Mouse (Mus musculus): ENCODE measurements around the gene Madcam1. TPM values are rescaled to one million over a fixed set of nuclear protein-coding genes. Genes with fewer than 3 reads are reported as not detected.

The Madcam1 gene
- polyA plus RNA-seq (2015; fragmentation: Nextera tagmentation; extraction: Ambion mirVana) = 23.6 and 28.6 TPM in 2 replicates

DNA sequence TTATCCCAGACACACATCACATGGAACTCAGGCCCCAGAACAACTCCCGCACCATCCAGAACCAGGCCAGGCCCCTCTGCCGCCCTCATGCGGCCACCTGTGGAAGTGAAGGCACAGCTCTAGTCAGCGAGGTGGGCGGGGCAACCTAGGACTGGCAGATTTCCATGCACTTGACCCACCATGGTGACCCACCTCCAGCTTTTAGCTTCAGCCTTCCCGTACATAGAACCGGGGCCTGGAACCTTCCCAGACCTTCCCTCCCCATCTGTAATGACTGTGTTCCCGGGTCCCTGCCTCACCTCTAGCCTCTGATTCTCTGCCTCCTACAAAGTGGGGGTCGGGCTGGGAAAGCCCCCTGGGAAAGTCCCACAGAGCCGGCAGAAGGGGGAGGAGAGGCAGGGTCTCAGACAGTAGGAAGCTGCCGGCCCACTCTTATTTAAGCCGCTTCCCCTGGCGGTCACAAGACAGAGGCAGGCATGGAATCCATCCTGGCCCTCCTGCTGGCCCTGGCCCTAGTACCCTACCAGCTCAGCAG is at the start of gene Madcam1:
Gene Madcam1, plus strand, starts transcription at position 429 of the 535 bp plus-strand sequence.
- peak within 1 kb of the TSS; percentile 5; the same call in 1 of the 2 replicates for H3K4me2 ChIP-seq (replicated peaks)
- no peak within 1 kb of the TSS for H3K4me3 ChIP-seq (replicated peaks)
- peak; percentile 21; the same call in 1 of the 2 replicates for ATAC-seq
- no peak within 1 kb of the TSS for H3K9ac ChIP-seq
- H3K9me3 ChIP-seq = no peaks in the 10 kb centered on the region
- no peaks in the 10 kb centered on the region for H3K36me3 ChIP-seq
- no peak within 1 kb of the TSS for H3K27ac ChIP-seq
- WGBS = 12% methylated on average over 13 of the region's 13 CpGs
- peaks cover 6% of the 10 kb centered on the region; the same call in 1 of the 2 replicates for H3K4me1 ChIP-seq (replicated peaks)
- no peaks in the 10 kb centered on the region for H3K27me3 ChIP-seq (replicated peaks)

DNA sequence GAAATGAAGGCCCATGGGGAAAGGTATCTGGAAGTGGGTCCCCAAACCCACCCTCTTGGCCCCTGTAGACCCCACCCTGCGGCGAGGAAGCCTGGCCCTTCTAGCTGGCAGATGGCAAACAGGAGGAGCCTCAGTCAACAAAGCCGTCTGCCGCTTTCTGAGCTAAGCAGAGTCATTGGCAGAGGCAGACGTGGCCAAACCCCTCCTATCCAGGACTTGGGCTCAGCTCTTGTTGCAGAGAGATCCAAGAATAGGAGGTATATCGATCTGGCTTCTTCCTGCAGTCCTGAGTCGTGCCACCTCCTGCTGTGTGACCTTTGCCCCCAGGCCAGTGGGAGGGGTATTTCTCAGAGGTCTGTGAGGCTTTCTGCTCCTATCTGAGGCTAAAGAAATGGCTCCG is 48.5 kb upstream of the Madcam1 start:
- 11% methylated on average over 8 of the region's 8 CpGs for WGBS
- Histone ChIP-seq H3K27ac (no peak overlapping the region), H3K4me3 (replicated peaks) (no peak overlapping the region), H3K4me1 (replicated peaks) (peaks cover 26% of the 10 kb centered on the region), H3K36me3 (no peaks in the 10 kb centered on the region), H3K4me2 (replicated peaks) (peak overlapping the region; percentile 26; the same call in 1 of the 2 replicates), H3K27me3 (replicated peaks) (peaks cover 23% of the 10 kb centered on the region), H3K9ac (no peak overlapping the region), H3K9me3 (no peaks in the 10 kb centered on the region)
- ATAC-seq = peak; percentile 28

DNA sequence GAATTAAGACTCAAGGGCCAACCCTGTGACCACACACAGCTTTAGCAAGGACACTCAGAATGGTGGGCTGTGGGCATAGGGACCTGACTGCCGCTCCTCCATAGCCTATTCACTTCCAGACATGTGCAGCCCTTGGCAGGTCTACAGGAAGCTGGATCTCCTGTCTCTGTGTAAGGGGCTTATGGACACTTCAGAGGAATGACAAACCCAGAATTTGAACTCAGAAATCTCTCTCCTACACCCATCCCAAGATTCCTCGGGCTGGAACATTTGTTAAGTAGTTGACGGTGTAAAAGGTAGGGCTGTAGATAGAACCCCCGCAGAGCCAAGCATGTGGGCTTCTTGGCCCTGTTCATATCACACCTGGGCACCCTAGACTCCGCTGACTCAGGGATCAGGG is 48.0 kb upstream of the Madcam1 start:
- ATAC-seq = no peak
- Histone ChIP-seq H3K27me3 (replicated peaks) (peaks cover 20% of the 10 kb centered on the region), H3K9ac (no peak overlapping the region), H3K36me3 (no peaks in the 10 kb centered on the region), H3K4me3 (replicated peaks) (no peak overlapping the region), H3K4me2 (replicated peaks) (no peak overlapping the region), H3K9me3 (no peaks in the 10 kb centered on the region), H3K27ac (no peak overlapping the region), H3K4me1 (replicated peaks) (peaks cover 26% of the 10 kb centered on the region)
- 89% methylated on average over 5 of the region's 5 CpGs for WGBS

DNA sequence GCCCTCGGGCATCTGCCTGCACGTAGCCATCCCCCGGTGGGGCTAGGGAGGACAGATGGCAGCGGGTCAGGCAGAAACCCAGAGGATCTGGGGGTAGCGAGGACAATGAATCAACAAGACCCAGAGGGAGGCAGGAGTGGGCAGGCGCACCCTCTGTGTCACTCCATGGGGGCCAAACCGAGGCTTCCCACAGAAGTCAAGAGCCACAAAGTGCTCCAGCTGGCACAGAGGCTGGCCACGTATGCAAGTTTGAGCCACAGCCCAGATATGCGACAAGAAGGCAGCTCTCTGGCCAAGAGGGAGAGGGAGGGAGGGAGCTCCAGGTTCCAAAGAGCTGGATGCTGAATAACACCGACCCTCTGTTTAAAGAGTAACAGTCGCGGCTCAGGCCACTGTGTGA is 40.4 kb upstream of the Madcam1 start:
- H3K9ac ChIP-seq = no peak overlapping the region
- H3K27me3 ChIP-seq (replicated peaks) = no peaks in the 10 kb centered on the region
- no peak overlapping the region for H3K4me2 ChIP-seq (replicated peaks)
- ATAC-seq = no peak
- WGBS = 76% methylated on average over 12 of the region's 12 CpGs
- H3K9me3 ChIP-seq = no peaks in the 10 kb centered on the region
- H3K27ac ChIP-seq = no peak overlapping the region
- no peaks in the 10 kb centered on the region for H3K4me1 ChIP-seq (replicated peaks)
- H3K4me3 ChIP-seq (replicated peaks) = no peak overlapping the region
- H3K36me3 ChIP-seq = no peaks in the 10 kb centered on the region

DNA sequence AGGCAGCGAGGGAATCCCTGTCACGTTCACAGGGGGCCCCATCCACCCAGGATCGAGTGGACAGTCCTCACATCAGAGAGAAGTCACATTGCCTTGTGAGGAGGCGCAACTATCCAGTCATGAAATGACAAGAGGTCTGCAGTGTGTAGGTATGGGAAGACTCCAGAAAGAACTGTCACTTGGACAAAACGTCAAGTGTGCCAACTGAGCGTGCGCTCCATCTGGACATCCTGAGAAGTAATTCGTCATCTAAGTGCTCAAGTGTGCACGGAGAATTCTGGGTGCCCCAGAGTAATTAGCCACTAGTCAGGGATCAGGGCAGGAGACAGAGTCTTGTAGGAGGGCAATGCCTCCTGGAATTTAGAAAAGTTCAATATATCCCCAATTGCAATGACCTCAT is 39.0 kb upstream of the Madcam1 start:
- no peak overlapping the region for H3K27ac ChIP-seq
- no peak overlapping the region for H3K4me2 ChIP-seq (replicated peaks)
- H3K9ac ChIP-seq = no peak overlapping the region
- 75% methylated on average over 9 of the region's 9 CpGs for WGBS
- H3K4me1 ChIP-seq (replicated peaks) = no peaks in the 10 kb centered on the region
- no peaks in the 10 kb centered on the region for H3K9me3 ChIP-seq
- H3K36me3 ChIP-seq = no peaks in the 10 kb centered on the region
- ATAC-seq = no peak
- H3K27me3 ChIP-seq (replicated peaks) = no peaks in the 10 kb centered on the region
- H3K4me3 ChIP-seq (replicated peaks) = no peak overlapping the region

DNA sequence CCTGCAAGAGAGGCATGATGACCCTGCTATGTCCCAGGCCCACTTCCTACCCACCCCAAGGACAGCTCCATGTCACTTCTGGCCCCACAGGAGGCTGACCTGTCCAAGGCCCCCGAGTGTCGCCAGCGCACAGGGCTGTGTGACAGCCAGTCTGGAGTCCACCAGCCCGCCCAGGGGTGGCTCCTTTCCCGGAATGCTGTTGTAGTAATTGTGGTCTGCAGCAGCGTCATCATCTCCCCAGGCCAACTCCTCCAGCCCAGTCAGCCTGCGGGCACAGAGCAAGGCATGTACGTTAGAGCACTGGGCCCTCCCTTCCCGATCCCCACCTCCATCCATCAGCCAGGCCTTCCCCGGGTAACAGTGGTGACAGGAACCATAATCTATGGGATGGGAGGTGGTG is 38.2 kb upstream of the Madcam1 start:
- no peaks in the 10 kb centered on the region for H3K27me3 ChIP-seq (replicated peaks)
- H3K9ac ChIP-seq = no peak overlapping the region
- ATAC-seq = no peak
- WGBS = 82% methylated on average over 10 of the region's 10 CpGs
- no peaks in the 10 kb centered on the region for H3K4me1 ChIP-seq (replicated peaks)
- H3K4me2 ChIP-seq (replicated peaks) = no peak overlapping the region
- no peaks in the 10 kb centered on the region for H3K36me3 ChIP-seq
- H3K9me3 ChIP-seq = no peaks in the 10 kb centered on the region
- H3K4me3 ChIP-seq (replicated peaks) = no peak overlapping the region
- H3K27ac ChIP-seq = no peak overlapping the region

DNA sequence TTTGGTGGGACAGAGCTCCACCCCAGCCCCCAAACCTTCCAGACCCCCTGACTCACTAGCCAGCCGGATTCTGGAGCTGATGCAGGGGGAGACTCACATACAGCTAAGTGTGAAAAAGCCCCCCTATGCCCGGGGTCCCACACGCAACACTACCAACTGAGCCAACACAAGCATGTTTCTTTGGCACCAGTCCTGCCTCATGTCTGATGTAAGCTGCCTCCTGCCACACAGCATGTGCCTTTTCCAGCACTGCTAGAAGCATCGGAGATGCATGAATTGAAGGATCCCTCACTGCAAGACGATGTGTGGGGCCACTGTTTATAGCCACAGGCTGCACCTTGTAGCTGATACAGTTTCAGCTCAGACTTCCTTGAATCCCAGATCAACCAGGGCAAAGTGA is 36.0 kb upstream of the Madcam1 start:
- H3K9me3 ChIP-seq = no peaks in the 10 kb centered on the region
- no peaks in the 10 kb centered on the region for H3K27me3 ChIP-seq (replicated peaks)
- H3K4me3 ChIP-seq (replicated peaks) = no peak overlapping the region
- no peak for ATAC-seq
- WGBS = 81% methylated on average over 5 of the region's 5 CpGs
- no peak overlapping the region for H3K4me2 ChIP-seq (replicated peaks)
- no peaks in the 10 kb centered on the region for H3K4me1 ChIP-seq (replicated peaks)
- no peaks in the 10 kb centered on the region for H3K36me3 ChIP-seq
- no peak overlapping the region for H3K9ac ChIP-seq
- H3K27ac ChIP-seq = no peak overlapping the region

DNA sequence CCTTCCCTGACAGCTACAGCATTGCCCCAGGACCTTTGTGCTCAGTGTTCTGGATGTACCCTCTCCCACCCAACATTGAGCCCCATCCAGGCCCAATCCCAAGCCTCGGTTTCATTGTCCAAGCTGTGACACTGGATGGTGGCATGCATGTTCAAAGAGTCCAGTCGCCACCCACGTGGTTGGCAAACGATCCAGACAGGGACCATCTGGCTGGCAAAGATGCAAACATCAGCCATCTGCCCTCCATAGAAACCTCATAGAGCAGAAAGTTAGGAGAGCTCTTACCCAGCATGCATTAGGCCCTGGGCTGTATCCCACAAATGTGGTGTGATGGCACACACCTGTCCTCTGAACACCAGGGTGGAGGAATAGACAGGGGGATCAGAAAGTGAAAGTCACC is 32.9 kb upstream of the Madcam1 start:
- Histone ChIP-seq H3K9me3 (no peaks in the 10 kb centered on the region), H3K27ac (no peak overlapping the region), H3K4me3 (replicated peaks) (no peak overlapping the region), H3K9ac (no peak overlapping the region), H3K27me3 (replicated peaks) (no peaks in the 10 kb centered on the region; the same call in 1 of the 2 replicates), H3K4me1 (replicated peaks) (no peaks in the 10 kb centered on the region), H3K36me3 (no peaks in the 10 kb centered on the region), H3K4me2 (replicated peaks) (no peak overlapping the region)
- ATAC-seq = no peak
- 82% methylated on average over 4 of the region's 4 CpGs for WGBS

DNA sequence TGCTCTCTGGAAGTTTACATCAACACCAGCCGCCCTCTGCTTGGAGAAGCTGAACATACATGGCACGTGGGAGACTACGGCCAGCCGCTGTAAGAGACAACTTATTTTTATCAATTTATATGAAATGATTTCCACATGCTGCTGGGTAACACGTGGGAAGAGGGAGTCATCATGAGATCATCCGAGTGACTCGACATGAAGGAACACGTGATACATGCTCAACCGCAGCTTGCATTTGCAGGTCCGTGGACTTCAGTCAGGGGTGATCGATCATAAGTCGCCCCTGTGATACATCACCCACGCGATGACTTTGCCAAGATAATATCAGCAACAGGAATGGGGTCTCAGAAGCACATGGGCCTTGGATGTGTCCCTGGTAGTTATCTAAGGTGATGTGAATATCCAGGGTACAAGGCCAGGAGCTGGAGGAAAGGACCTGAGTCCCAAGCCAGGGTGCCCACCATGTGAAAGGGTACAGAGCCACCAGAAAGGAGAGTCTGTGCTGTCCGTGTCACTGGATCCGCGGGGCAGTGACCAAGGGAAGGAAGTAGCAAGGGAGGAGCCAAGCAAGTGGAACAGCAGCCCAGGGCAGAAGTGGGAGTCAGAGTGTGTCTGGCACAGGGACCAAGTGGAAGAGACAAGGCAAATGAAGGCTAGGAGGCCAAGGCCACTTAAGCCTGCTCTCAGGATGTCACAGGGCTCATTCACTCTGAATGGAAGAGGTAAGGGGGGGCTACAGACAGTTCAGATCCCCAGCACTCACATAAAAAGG is 31.2 kb upstream of the Madcam1 start:
- Histone ChIP-seq H3K4me1 (replicated peaks) (peaks cover 1% of the 10 kb centered on the region), H3K4me2 (replicated peaks) (no peak overlapping the region), H3K27me3 (replicated peaks) (peaks cover 5% of the 10 kb centered on the region; the same call in 1 of the 2 replicates), H3K36me3 (no peaks in the 10 kb centered on the region), H3K9me3 (no peaks in the 10 kb centered on the region), H3K27ac (no peak overlapping the region), H3K9ac (no peak overlapping the region), H3K4me3 (replicated peaks) (no peak overlapping the region)
- ATAC-seq = no peak
- 81% methylated on average over 17 of the region's 17 CpGs for WGBS

DNA sequence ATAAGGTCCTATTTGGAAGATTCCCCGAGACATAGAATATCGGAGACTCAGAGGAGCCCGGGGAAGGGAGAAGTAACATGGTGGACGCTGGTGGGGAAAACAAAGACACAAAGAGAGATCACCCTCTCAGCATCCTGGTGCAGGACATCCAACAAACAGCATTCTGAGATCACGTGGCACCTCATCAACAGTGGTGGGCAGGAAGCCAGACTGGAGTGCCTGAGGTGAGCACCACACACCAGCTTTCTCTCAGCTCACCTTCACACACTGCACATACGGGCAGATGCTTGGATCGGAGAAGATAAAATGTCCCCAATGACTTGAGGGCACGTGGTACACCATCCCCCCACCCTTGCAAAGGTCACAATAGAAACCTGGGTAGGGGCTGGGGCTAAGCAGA is 28.1 kb upstream of the Madcam1 start:
- WGBS = 83% methylated on average over 8 of the region's 8 CpGs
- Histone ChIP-seq H3K9me3 (no peaks in the 10 kb centered on the region), H3K27ac (no peak overlapping the region), H3K4me1 (replicated peaks) (peaks cover 15% of the 10 kb centered on the region), H3K9ac (no peak overlapping the region), H3K4me2 (replicated peaks) (peak overlapping the region; percentile 99), H3K27me3 (replicated peaks) (peaks cover 5% of the 10 kb centered on the region; the same call in 1 of the 2 replicates), H3K4me3 (replicated peaks) (peak overlapping the region; percentile 75; the same call in 1 of the 2 replicates), H3K36me3 (no peaks in the 10 kb centered on the region)
- ATAC-seq = no peak

DNA sequence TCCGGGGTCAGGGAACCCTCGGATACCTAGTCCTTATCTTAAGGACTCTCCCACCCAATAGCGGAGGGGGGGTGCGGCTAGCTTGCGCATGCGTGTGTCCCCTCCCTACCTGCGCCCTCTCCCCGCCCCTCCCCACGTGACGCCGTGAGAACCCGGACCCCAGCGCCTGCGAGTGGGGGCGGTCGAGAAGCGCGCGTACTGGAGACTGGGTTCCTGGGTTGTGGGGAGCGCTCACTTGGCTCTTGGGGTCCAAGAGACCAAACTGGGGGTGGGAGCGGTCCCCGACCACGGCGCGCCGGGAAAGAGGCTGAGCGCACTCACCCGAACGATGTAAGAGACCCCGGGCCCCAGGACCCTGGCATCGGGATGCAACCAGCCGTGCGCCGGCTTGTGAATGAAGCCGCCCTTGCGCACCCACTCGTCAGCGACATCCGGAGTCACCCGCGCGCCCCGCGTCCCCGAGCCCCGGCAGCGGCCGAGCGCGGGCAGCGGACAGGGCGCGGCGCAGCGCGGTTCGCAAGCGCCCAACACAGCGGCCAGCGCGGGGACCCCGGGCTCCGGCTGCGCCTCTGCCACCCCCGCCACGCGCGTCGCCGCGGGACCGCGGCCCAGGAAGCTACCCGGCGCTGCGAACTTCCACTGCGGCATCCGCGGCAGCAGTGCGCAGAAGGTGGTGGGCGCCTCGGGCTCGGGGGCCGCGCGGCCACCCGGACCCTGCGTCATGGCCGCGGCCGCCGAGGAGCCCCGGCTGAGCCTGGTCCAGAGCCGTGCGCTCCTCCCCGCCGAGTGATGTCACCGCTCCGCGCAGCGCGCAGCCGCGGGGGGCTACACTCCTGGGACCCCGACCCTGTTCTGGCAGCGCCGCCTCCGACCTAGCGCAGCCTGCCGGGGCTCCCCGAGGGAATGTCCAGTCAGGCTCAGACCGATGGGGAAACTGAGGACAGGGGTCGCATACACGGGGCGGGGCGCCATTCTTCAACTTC is 26.9 kb upstream of the Madcam1 start, which contains the start of gene Shc2:
Gene Shc2, minus strand, starts transcription at position 791 of the 983 bp plus-strand sequence.
- H3K27ac ChIP-seq = peak within 1 kb of the TSS; percentile 64; the same call in 1 of the 2 replicates
- WGBS = under 1% methylated on average over 114 of the region's 116 CpGs
- peak within 1 kb of the TSS; percentile 69 for H3K9ac ChIP-seq

More for the DNA sequence above, 26.9 kb upstream of the Madcam1 start, which contains the start of gene Shc2:
- Histone ChIP-seq H3K4me1 (replicated peaks) (peaks cover 15% of the 10 kb centered on the region), H3K9me3 (no peaks in the 10 kb centered on the region), H3K4me2 (replicated peaks) (peak within 1 kb of the TSS; percentile 99), H3K36me3 (no peaks in the 10 kb centered on the region), H3K4me3 (replicated peaks) (peak within 1 kb of the TSS; percentile 75), H3K27me3 (replicated peaks) (peaks cover 5% of the 10 kb centered on the region; the same call in 1 of the 2 replicates)
- ATAC-seq = peak; percentile 73

Data from intestine, embryonic 15.5 days (tissue).